Mouse (Mus musculus) cerebellum, postnatal 36 days (tissue): ENCODE results near the gene Prdm4.
A peak's percentile ranks its signal among the peaks of the same experiment; 100 is the strongest.

ENCODE experiments used
- DNase-seq, 2 experiments: peaks; one replicate each; pipeline ENCODE4 v3.0.0; 2021 to 2022; ENCODE audit warnings: mixed read lengths in 2 of 2

Gene Prdm4

GRCm38 (mm10) chr10:85916498-85917309 lies at the start of gene Prdm4:
Gene Prdm4, minus strand, starts transcription at chr10:85917142.
- DNase-seq: peak; percentile 94 to 96

GRCm38 (mm10) chr10:85966476-85966875 lies 49.5 kb upstream of the Prdm4 start:
- DNase-seq: no peak

GRCm38 (mm10) chr10:85964316-85964715 lies 47.4 kb upstream of the Prdm4 start:
- DNase-seq: no peak

- DNase-seq: no peak
Measured at GRCm38 (mm10) chr10:85962897-85963296, 46.0 kb upstream of the Prdm4 start.

- peak; percentile 98 to 100 for DNase-seq
Measured at GRCm38 (mm10) chr10:85957464-85957950, 40.6 kb upstream of the Prdm4 start, which contains the start of gene Rtcb. Gene Rtcb, minus strand, starts transcription at chr10:85957823.

GRCm38 (mm10) chr10:85956871-85957419 lies 40.0 kb upstream of the Prdm4 start:
- DNase-seq: peak in 1 of 2 experiments; percentile 8

- DNase-seq: peak in 1 of 2 experiments; percentile 6
Measured at GRCm38 (mm10) chr10:85954429-85954828, 37.5 kb upstream of the Prdm4 start.

- DNase-seq: peak; percentile 5 to 8
Measured at GRCm38 (mm10) chr10:85953401-85953800, 36.5 kb upstream of the Prdm4 start.

GRCm38 (mm10) chr10:85951765-85952443 lies 35.0 kb upstream of the Prdm4 start:
- DNase-seq: no peak

- DNase-seq: no peak
Measured at GRCm38 (mm10) chr10:85948483-85949196, 31.7 kb upstream of the Prdm4 start.

- DNase-seq: no peak
Measured at GRCm38 (mm10) chr10:85936280-85936965, 19.5 kb upstream of the Prdm4 start.

- no peak for DNase-seq
Measured at GRCm38 (mm10) chr10:85929962-85930361, 13.0 kb upstream of the Prdm4 start.

GRCm38 (mm10) chr10:85929208-85929591 lies 12.3 kb upstream of the Prdm4 start:
- peak in 1 of 2 experiments; percentile 13 for DNase-seq

- peak; percentile 83 to 87 for DNase-seq
Measured at GRCm38 (mm10) chr10:85928499-85929207, 11.7 kb upstream of the Prdm4 start.

GRCm38 (mm10) chr10:85927676-85928445 lies 10.9 kb upstream of the Prdm4 start, which contains the start of gene Ascl4:
Gene Ascl4, plus strand, starts transcription at chr10:85927681.
- peak in 1 of 2 experiments; percentile 26 for DNase-seq

GRCm38 (mm10) chr10:85879886-85880486 lies 37.0 kb downstream of the Prdm4 start:
- DNase-seq: no peak

GRCm38 (mm10) chr10:85875812-85876211 lies 41.1 kb downstream of the Prdm4 start:
- DNase-seq: no peak

GRCm38 (mm10) chr10:85873861-85874544 lies 42.9 kb downstream of the Prdm4 start:
- no peak for DNase-seq

GRCm38 (mm10) chr10:85872479-85872773 lies 44.5 kb downstream of the Prdm4 start:
- DNase-seq: no peak
